Mouse (Mus musculus): ENCODE results near the gene Mtor.
A peak's percentile ranks its signal among the peaks of the same experiment; 100 is the strongest.

Mtor gene

DNA sequence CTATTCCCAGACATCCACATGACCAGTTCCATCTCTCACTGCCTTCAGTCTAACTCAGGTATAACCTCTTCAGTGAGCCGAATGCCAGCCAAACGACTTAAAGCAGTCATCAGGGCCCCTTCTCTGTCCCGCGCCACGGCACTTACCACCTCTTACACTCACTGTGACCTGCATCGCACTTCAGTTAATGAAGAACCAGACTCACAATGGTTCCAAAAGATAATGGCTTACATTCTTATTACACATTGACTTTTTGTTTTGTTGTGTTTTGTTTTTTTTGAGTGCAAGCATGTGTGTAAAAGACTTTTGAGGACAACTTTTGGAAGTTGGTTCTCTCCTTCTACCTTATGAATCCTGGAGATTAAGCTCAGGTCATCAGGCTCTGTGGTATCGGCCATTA, 5.8 kb upstream of the Mtor start:
- no peak for DNase-seq (ENCODE audit: low spot score)

DNA sequence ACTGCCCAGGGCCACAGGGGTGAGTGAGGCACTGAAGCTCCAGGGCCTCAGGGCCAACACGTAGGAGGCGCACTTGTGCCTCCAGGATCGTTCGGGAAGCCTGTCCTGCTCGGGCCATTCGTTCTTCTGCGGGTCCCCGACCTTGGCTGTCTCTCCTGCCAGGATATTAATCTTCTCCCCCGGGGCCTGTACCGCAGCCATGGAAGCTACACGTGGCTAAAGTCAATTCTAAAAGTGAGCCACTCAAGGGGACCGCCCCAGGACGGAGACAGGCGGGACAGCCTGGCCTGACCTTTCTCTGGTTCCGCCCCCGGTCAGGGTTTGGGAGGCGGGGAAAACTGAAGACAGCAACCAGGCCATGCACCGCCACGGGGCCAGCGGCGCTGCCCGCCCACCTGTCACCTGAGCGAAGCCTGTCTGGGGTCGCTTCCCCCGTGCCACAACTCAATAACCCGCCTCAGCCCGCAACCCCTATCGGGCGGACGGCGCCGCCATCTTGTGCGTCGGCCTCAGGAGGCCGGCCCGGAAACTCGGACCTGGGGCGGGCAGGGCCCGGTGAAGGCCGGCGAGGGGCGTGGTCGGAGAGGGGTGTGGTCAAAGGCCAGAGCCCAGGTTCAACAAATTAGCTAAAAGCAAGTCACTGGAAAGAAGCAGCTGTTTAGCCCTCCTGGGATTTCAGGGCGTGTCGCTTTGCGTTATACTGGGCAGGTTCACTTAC, 4.0 kb upstream of the Mtor start, which contains the start of gene Ubiad1:
TSS of gene Ubiad1 (minus strand) at position 522 of the 718 bp plus-strand sequence.
- peak; percentile 65 for DNase-seq (ENCODE audit: low spot score)

GRCm38 (mm10) chr4:148448853-148449245, 438 bp downstream of the Mtor start:
- DNase-seq (ENCODE audit: low spot score), result peak; percentile 48

DNA sequence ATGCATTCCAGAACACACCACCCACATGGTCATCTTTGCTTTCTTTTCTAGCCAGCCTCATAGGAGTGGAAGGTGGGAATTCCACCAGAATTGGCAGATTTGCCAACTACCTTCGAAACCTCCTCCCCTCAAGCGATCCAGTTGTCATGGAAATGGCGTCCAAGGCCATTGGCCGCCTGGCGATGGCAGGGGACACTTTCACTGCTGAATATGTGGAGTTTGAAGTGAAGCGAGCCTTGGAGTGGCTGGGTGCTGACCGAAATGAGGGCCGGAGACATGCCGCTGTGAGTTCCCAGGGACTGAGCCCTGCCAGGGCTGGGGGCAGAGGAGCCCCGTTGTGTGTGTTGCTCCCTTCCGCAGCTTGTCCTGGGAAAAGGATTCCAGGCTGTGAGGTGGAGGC, 5.3 kb downstream of the Mtor start:
- DNase-seq (ENCODE audit: low spot score), result no peak

DNA sequence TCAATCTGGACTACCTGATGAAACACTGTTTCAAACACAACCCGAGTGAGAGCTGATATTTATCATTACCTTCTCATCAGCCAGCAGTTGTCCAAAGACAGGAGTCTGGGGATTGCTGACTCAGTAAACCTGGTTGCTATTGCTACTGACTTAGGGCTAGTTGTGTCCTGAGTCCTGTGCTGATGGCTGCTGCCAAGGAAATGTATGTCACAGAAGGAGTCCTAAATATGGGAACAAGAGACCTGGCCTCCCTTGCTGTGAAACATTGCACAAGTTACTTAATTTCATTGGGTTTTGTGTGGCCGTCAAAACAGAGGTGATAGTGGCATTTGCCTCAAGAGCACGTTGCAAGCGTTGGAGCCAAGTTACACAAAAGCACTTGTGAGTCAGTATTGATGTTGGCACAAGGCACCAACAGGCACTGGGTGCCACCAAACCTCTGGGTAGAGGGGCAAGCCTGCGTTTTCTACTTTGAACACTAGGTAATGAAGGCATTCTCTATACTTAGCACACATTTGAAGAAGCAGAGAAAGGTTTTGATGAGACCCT, 7.1 kb downstream of the Mtor start:
- DNase-seq (ENCODE audit: low spot score), result no peak

- DNase-seq (ENCODE audit: low spot score), result no peak
Measured at GRCm38 (mm10) chr4:148460656-148461284, 12.4 kb downstream of the Mtor start.

DNA sequence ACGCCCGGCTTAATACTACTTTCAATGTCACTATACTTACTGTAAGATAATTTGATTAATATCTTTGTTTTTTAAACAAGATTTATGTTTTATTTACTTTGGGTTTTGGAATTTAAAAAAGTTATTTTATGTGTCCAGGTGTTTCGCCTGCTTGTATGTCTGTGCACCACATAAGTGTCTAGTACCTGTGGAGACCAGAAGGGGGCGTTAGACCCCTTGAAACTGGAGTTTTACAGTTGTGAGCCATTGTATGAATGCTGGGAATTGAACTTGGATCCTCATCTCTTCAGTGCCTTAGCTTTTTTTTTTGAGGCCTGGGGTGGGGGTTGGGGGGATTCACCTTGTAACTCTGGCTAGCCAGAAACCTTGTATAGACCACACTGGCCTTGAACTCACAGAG, 13.4 kb downstream of the Mtor start:
- DNase-seq (ENCODE audit: low spot score), result no peak

DNA sequence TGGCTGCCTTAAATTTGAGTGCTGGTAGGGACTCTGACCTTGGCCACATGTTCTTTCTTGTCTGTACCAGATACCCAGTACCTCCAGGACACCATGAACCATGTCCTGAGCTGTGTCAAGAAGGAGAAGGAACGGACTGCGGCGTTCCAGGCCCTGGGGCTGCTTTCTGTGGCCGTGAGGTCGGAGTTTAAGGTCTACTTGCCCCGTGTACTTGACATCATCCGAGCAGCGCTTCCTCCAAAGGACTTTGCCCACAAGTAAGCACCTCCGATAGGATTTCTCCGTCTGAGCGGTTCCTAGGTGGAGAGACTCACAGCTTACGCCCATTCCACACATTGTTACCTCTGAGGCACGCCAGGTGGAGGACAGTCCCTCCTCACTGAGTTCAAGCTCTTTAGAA, 14.3 kb downstream of the Mtor start:
- no peak for DNase-seq (ENCODE audit: low spot score)

DNA sequence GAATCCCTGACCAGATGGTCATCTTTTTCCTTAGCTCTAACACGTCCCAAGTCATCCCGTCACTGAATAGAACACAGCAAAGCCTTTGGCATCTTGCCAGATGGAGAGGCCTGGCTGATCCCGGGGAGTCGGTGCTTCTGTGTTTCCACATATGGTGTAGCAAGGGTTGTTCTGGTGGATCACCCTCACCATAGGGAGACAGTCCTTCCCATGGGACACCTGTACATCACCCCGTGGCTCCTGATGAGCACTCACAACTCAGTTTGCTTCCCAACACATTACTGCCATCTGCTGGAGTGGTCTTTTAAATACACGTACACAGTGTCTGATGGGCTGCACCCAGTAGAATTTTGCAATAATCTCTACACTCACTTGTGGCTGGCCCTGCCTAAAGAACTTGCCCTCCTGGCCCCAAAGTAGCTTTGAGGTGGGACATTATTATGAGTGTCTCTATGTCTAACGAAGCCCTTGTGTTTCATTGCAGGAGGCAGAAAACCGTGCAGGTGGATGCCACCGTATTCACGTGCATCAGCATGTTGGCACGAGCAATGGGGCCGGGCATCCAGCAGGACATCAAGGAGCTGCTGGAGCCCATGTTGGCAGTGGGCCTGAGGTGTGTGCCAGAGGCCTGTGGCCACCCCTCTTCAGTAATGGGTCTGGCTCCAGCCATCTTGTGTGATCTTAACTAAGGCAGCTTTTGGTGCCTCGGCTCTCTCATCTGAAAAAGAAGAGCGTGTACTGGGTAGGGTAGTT, 15.0 kb downstream of the Mtor start:
- DNase-seq (ENCODE audit: low spot score), result no peak

GRCm38 (mm10) chr4:148464301-148464700, 15.9 kb downstream of the Mtor start:
- DNase-seq (ENCODE audit: low spot score), result no peak

- no peak for DNase-seq (ENCODE audit: low spot score)
Measured at GRCm38 (mm10) chr4:148464869-148465268, 16.5 kb downstream of the Mtor start.

- DNase-seq (ENCODE audit: low spot score), result no peak
Measured at GRCm38 (mm10) chr4:148466511-148467079, 18.2 kb downstream of the Mtor start.

DNA sequence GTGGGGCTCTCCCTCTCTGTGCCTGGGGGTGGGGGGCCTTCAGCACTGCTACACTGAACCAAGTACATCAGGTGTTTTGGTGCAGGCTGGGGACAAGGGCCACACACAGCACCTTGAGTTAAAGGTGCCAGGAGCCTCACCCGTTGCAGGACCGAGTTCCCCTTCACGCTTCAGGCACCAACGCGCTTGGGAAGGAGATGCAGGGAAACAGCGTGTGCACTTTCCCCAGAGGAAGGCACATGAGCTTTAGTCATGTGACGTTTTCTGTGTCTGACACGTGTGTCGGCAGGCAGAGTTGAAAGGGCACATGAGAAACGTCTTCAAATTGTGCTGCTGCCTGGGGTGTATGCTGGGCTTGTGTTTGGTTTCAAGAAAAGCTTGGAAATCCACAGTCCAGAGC, 20.0 kb downstream of the Mtor start:
- no peak for DNase-seq (ENCODE audit: low spot score)

DNA sequence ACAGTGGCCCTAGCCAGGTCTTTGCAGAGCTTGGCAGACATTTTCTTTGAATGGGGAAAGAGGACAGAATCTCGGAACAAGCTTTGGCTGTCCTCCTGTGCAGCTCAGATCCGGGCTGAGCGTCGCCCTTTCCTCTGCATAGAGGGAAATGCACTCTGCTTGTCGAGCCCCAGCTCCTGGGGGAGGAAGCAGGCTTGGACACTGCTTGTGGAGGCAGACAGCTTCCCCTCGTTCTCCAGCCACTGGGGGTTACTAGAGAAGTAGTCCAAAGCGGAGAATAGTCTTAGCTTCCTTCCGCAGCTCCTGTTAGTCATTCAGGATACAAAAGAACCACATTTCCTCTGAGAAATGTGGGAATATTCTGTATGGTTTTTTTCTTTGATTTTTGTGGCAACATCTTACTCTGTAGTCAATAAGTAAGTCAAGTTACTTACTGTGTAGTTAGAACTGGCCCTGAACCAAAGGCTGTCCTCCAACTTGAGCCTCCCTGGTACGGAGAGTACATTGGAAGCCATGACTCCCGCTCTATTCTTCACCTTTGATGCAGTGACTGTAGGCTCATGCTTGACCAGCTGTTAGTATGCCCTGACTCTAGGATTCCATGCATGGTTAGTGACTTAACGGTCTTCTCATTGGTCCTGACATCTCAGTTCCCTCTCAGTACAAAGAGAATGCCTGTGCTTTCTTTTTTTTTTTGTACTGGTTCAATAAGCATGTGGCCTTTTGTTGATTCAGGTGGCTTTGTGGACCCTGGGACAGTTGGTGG, 21.3 kb downstream of the Mtor start:
- no peak for DNase-seq (ENCODE audit: low spot score)

- no peak for DNase-seq (ENCODE audit: low spot score)
Measured at GRCm38 (mm10) chr4:148471363-148471806, 23.0 kb downstream of the Mtor start.

- no peak for DNase-seq (ENCODE audit: low spot score)
Measured at GRCm38 (mm10) chr4:148472436-148473174, 24.2 kb downstream of the Mtor start.

GRCm38 (mm10) chr4:148473496-148473895, 25.1 kb downstream of the Mtor start:
- no peak for DNase-seq (ENCODE audit: low spot score)

GRCm38 (mm10) chr4:148480245-148480644, 31.8 kb downstream of the Mtor start:
- no peak for DNase-seq (ENCODE audit: low spot score)

GRCm38 (mm10) chr4:148481557-148482168, 33.3 kb downstream of the Mtor start:
- DNase-seq (ENCODE audit: low spot score), result no peak

DNA sequence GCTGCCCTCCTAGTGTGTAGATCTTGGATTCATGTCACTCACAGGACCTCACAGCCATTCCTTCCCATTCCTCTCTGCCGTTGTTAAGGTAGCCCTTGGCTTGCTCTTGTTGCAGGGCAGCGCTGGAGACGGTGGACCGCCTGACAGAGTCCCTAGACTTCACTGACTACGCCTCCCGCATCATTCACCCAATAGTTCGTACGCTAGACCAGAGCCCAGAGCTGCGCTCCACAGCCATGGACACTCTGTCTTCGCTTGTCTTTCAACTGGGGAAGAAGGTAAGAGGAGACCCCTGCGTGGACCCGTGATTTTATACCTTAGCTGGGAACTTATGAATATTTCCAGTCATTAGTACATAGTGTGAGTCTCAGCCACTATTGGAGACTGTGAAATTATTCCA, 36.1 kb downstream of the Mtor start:
- no peak for DNase-seq (ENCODE audit: low spot score)
